Mouse (Mus musculus) heart, postnatal 10 days (tissue): ENCODE measurements around the gene Vmn2r38. TPM values are rescaled to one million over a fixed set of nuclear protein-coding genes. Genes with fewer than 3 reads are reported as not detected.
"Not testable (repeated sequence)": the region's sequence is repeated elsewhere in the genome, so short reads cannot be mapped to it uniquely, and the experiment has no call there.

Source experiments
- DNase-seq, 2 experiments: peaks; one replicate each; pipeline ENCODE4 v3.0.0; 2021
- intact Hi-C: fragments of 180-260 bp; cut with DNase I; formaldehyde crosslinking; loops from one replicate; pipeline ENCODE4 v1.15.1; 2025
- total RNA-seq, 2 experiments: library from RNA; stranded (reverse); gene quantifications; 2 replicates each; pipeline ENCODE4 v1.2.3; 2021

The Vmn2r38 gene
- not detected for total RNA-seq

DNA sequence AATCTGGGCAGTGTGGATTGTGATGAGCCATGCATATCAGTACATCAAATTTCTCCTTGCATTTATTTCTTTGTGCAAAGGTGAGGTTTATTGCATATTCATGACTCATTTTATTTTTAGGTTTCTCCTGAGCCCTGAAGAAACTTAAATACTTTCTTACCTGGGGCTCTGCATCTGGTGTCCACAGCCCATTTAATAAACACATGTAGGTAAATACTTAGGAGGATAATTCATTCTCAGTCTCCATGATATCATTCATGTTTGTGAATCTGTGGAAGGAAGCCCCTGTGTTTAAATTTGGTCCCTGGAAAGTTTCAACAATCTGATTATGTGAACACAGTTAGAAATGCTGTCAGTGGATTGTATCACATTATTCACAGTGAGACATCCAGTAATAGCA lies at the start of gene Vmn2r38:
Gene Vmn2r38, minus strand, starts transcription at position 101 of the 400 bp plus-strand sequence.
- DNase-seq, intact Hi-C loops: not testable (repeated sequence)

DNA sequence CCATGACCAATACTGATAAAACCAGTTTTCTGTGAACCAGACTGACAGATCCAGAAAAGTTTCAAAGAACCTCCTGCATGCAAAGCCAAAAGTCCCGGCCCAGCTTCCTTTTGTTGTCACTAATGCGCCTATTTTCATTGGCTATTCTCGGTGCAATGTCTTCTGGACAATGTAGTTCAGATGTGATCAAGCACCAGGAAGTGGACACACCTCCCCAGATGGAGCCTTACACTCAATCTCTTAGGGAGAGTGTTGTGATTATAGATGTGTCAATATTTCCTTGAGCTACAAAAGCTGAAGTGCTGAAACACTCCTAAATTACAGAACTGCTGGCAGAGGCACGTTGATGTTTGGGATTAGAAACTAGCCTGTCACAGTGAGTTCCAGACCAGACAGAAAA lies 32.3 kb downstream of the Vmn2r38 start:
- intact Hi-C loops, DNase-seq: not testable (repeated sequence)

DNA sequence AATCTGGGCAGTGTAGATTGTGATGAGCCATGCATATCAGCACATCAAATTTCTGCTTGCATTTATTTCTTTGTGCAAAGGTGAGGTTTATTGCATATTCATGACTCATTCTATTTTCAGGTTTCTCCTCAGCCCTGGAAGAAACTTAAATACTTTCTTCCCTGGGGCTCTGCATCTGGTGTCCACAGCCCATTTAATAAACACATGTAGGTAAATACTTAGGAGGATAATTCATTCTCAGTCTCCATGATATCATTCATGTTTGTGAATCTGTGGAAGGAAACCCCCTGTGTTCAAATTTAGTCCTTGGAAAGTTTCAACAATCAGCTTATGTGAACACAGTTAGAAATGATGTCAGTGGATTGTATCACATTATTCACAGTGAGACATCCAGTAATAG lies 67.0 kb downstream of the Vmn2r38 start, which contains the start of gene Vmn2r39:
Gene Vmn2r39, minus strand, starts transcription at position 101 of the 400 bp plus-strand sequence.
- intact Hi-C loops, DNase-seq: not testable (repeated sequence)

Other genes with a start within 250 kb of the Vmn2r38 start
- not detected for gene Vmn2r40, start 166.4 kb downstream of the Vmn2r38 start, total RNA-seq
- not detected for gene Vmn2r39, start 67.1 kb downstream of the Vmn2r38 start, total RNA-seq
- gene Vmn2r37, start 125.8 kb upstream of the Vmn2r38 start, total RNA-seq, result not detected